Mouse (Mus musculus) neural tube, embryonic 12.5 days (tissue): ENCODE measurements at regions not wholly inside any gene's neighbourhood (a gene's known extent, or its start where the extent isn't known, plus 50 kb on each side); places are given as distances from the start of the nearest gene placed in this dataset.

ENCODE experiments used
- ATAC-seq: fragments of 200-750 bp; cut with Nextera tagmentation; 2 replicates; pipeline ENCODE4 v1.8.0; 2017; ENCODE audit warnings: low read depth, mild to moderate bottlenecking, moderate TSS enrichment, moderate library complexity; ENCODE audit not compliant: low FRiP score
- H3K27ac ChIP-seq: fragments of 300-500 bp; sonication (generic); 2 replicates; pipeline ENCODE4 v1.5.1; 2016
- H3K27me3 ChIP-seq: fragments of 300-500 bp; sonication (generic); replicated peaks from 2 replicates; pipeline ENCODE4 v1.6.1; 2016; ENCODE audit warnings: mild to moderate bottlenecking
- H3K36me3 ChIP-seq: fragments of 300-500 bp; sonication (generic); 2 replicates; pipeline ENCODE4 v1.6.1; 2016; ENCODE audit warnings: mild to moderate bottlenecking
- H3K4me1 ChIP-seq: fragments of 300-500 bp; sonication (generic); 2 replicates; pipeline ENCODE4 v1.6.1; 2016
- H3K4me2 ChIP-seq: fragments of 300-500 bp; sonication (generic); replicated peaks from 2 replicates; pipeline ENCODE4 v1.6.1; 2016; ENCODE audit warnings: mild to moderate bottlenecking
- H3K4me3 ChIP-seq: fragments of 300-500 bp; sonication (generic); 2 replicates; pipeline ENCODE4 v1.5.1; 2016
- H3K9ac ChIP-seq: fragments of 300-500 bp; sonication (generic); 2 replicates; pipeline ENCODE4 v1.6.1; 2016; ENCODE audit warnings: mild to moderate bottlenecking
- H3K9me3 ChIP-seq: fragments of 300-500 bp; sonication (generic); 2 replicates; pipeline ENCODE4 v1.6.1; 2016; ENCODE audit warnings: mild to moderate bottlenecking
- WGBS: fragments of 180-500 bp; shearing (Covaris S2); methylation state at CpG from one replicate; pipeline ENCODE4 v1.1.7; 2016; 5-methylcytosine and 5-hydroxymethylcytosine counted together

DNA sequence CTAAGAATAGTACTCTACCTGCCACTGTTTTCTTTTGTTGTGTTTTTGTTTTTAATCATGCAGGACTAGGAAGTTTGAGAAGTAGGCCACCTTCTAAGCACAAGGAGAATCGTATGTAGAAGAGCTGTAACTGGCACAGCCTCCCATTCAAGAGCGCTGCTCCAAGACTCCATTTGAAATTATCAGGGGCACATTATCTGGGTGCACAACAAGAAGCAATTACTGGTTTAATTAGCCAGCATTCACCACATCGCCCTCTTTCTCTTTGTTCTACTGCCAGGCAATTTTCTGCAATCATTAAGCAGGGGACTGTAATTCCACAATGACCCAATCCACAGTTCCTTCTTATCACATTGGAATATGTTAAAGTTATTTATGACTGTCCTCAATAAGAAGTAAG lies 1220.8 kb upstream of the Pabpc4l start:
- H3K4me2 ChIP-seq, result no peak overlapping the region
- no peaks in the 10 kb centered on the region for H3K4me1 ChIP-seq
- peak; percentile 76 for ATAC-seq
- H3K9me3 ChIP-seq, result no peaks in the 10 kb centered on the region
- no peak overlapping the region for H3K9ac ChIP-seq
- no peaks in the 10 kb centered on the region for H3K27me3 ChIP-seq
- no peak overlapping the region for H3K27ac ChIP-seq
- no peaks in the 10 kb centered on the region for H3K36me3 ChIP-seq
- 23% methylated on average over 3 of the region's 3 CpGs for WGBS
- H3K4me3 ChIP-seq, result no peak overlapping the region

DNA sequence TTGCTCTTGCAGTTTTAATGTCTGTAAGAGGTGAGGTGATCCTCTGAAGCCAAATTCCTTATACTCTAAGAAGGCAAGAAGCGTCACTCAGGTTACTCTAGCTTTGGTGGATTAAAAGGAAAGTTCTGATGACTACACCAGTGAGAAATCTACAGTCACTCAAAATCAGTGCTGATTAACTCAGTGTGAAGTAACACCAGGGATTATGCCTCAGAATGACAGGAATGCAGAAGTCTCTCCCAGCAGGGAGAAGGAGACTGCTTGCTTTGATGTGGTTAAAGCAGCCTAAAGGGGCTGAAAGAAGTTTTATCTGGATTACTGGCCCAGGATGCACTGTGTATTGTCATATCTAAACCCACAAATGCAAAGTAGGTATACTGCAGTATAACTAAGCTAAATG lies 1214.5 kb upstream of the Pabpc4l start:
- H3K9me3 ChIP-seq, result no peaks in the 10 kb centered on the region
- H3K4me1 ChIP-seq, result 0 out of 2 replicates have a peak, but pooled peaks cover 3% of the 10 kb centered on the region
- 40% methylated on average over 1 of the region's 1 CpGs for WGBS
- H3K36me3 ChIP-seq, result no peaks in the 10 kb centered on the region
- no peak overlapping the region for H3K4me3 ChIP-seq
- H3K9ac ChIP-seq, result no peak overlapping the region
- H3K27me3 ChIP-seq, result no peaks in the 10 kb centered on the region
- no peak for ATAC-seq
- no peak overlapping the region for H3K27ac ChIP-seq
- no peak overlapping the region for H3K4me2 ChIP-seq

DNA sequence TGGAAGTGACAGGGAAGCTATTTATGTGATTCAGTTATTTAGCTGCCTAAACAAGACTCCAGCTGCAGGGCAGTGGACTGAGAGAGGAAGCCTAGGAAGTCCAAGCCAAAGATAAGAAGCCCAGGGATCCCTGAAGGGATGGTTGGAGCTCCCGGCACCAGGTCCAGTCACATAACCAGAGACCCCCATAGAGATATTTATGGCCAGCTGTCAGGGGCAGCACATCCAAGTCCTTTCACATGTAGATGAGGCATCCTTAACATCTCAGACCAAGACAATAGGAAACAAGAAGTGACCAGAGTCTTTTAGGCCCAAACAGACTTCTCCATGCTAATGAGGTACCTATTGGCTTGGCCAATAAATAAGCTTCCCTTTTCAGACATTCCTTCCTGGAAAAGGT lies 1212.5 kb upstream of the Pabpc4l start:
- Histone ChIP-seq H3K27ac (no peak overlapping the region), H3K4me2 (no peak overlapping the region), H3K9me3 (no peaks in the 10 kb centered on the region), H3K4me3 (no peak overlapping the region), H3K4me1 (0 out of 2 replicates have a peak, but pooled peaks cover 3% of the 10 kb centered on the region), H3K36me3 (no peaks in the 10 kb centered on the region), H3K9ac (no peak overlapping the region), H3K27me3 (no peaks in the 10 kb centered on the region)
- WGBS, result 11% methylated on average over 1 of the region's 1 CpGs
- peak; percentile 74 for ATAC-seq
